Mouse (Mus musculus): Measurements from ENCODE around the gene Enpp4.

DNA sequence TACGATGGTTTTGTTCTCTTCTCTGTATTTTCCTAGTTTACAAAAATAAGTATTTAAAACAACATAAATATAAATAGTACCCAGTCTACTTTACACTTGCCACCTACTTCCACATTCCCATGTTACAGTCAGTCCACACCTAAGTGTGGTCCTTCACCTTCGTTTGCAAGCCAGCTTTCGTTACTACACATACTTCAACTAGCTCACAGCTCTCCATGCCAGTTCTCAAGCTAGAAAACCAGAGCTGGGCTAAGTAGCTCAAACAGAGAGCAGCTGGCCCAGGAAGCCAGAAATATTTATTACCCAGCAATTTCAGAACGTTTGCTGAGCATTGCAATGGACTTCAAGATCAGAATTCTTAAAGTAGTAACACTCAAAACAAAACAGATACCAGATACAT lies 5.1 kb downstream of the Enpp4 start:
- no peak for TF ChIP-seq POLR2A (IDR thresholded peaks at IDR 0.05; ENCODE audit: insufficient read depth, low read length)
- no peak for TF ChIP-seq CTCF (IDR thresholded peaks at IDR 0.05; ENCODE audit: low read depth, low read length)

Measured in ES-Bruce4 (cell line).